Mouse (Mus musculus): ENCODE measurements around the gene Lpcat3. TPM values are rescaled to one million over a fixed set of nuclear protein-coding genes. Genes with fewer than 3 reads are reported as not detected.

Lpcat3 gene
- polyA plus RNA-seq, 1 experiment from 2014 or later = 41.0 TPM

- Histone ChIP-seq H3K9ac (peak within 1 kb of the TSS; percentile 81), H3K27ac (peak within 1 kb of the TSS; percentile 99), H3K4me2 (peak within 1 kb of the TSS; percentile 82), H3K4me3 (peak within 1 kb of the TSS; percentile 66), H3K27me3 (no peaks in the 10 kb centered on the region), H3K9me3 (replicated peaks) (no peaks in the 10 kb centered on the region), H3K36me3 (peaks cover 20% of the 10 kb centered on the region), H3K4me1 (replicated peaks) (peaks cover 37% of the 10 kb centered on the region)
- ATAC-seq (replicated peaks; ENCODE audit: insufficient number of reproducible peaks, insufficient read depth, low FRiP score, low read depth) = peak; percentile 79
- WGBS = under 1% methylated on average over 41 of the region's 41 CpGs
These were observed 78.3 kb downstream of the Lpcat3 start, which contains the start of gene Grcc10 for GRCm38 (mm10) chr6:124740888-124741761. TSS of gene Grcc10 (minus strand) at chr6:124741374.

DNA sequence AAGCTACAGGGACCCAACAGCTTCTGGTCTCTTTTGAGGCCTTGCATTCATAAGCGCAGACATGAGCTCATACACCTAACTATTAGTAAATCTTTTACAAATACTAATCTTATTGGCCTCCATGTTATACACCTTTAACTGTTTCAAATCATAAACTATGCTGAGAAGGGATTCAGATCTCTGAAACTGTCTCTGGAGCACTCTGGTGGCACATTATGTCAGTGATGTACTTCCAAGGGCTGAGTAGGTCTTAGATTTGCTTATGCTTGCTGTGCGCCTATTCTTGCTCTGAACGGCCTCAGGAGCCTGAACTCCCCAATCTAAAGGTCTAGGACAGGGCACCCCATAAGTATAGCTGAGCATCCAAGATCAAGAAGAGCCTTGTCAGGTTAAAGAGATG lies 79.0 kb downstream of the Lpcat3 start:
- H3K27me3 ChIP-seq = no peaks in the 10 kb centered on the region
- H3K36me3 ChIP-seq = peaks cover 20% of the 10 kb centered on the region
- peak overlapping the region; percentile 82 for H3K4me2 ChIP-seq
- peak overlapping the region; percentile 54 for H3K9ac ChIP-seq
- H3K4me1 ChIP-seq (replicated peaks) = peaks cover 44% of the 10 kb centered on the region
- no peak for ATAC-seq (replicated peaks; ENCODE audit: insufficient number of reproducible peaks, insufficient read depth, low FRiP score, low read depth)
- peak overlapping the region; percentile 66 for H3K4me3 ChIP-seq
- 74% methylated on average over 3 of the region's 3 CpGs for WGBS
- peak overlapping the region; percentile 99 for H3K27ac ChIP-seq
- H3K9me3 ChIP-seq (replicated peaks) = no peaks in the 10 kb centered on the region

- H3K4me3 ChIP-seq = no peak overlapping the region
- ATAC-seq (replicated peaks; ENCODE audit: insufficient number of reproducible peaks, insufficient read depth, low FRiP score, low read depth) = no peak
- H3K9ac ChIP-seq = no peak overlapping the region; the same call in 1 of the 2 replicates
- H3K27ac ChIP-seq = no peak overlapping the region
- H3K9me3 ChIP-seq (replicated peaks) = no peaks in the 10 kb centered on the region
- no peak overlapping the region for H3K4me2 ChIP-seq
- H3K27me3 ChIP-seq = no peaks in the 10 kb centered on the region
- WGBS = 85% methylated on average over 15 of the region's 15 CpGs
- peaks cover 49% of the 10 kb centered on the region for H3K4me1 ChIP-seq (replicated peaks)
- H3K36me3 ChIP-seq = peaks cover 31% of the 10 kb centered on the region
These were observed 80.2 kb downstream of the Lpcat3 start for GRCm38 (mm10) chr6:124742839-124743514.

DNA sequence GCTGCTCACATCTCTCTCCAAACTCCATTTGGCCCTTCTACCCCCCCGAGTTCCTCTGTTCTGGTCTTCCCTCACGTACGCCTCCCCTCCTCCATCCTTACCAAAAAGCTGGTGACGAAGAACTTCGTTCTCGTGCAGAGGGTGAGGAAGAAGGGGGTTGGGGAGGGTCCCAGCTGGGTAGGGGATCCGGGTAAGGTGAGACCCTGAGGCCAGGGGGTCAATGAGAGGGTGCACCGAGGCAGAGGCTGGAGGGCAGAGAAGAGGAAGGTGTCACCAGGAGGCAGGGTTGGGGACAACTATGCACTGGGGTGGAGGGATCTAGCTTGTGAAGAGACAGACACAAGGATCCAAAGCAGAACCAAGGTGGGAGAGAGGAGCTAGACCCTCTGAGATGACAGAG lies 80.8 kb downstream of the Lpcat3 start:
- no peak overlapping the region for H3K9ac ChIP-seq
- H3K4me2 ChIP-seq = no peak overlapping the region
- no peak overlapping the region for H3K27ac ChIP-seq
- peaks cover 45% of the 10 kb centered on the region for H3K4me1 ChIP-seq (replicated peaks)
- no peak for ATAC-seq (replicated peaks; ENCODE audit: insufficient number of reproducible peaks, insufficient read depth, low FRiP score, low read depth)
- WGBS = 87% methylated on average over 8 of the region's 8 CpGs
- H3K4me3 ChIP-seq = no peak overlapping the region
- no peaks in the 10 kb centered on the region for H3K9me3 ChIP-seq (replicated peaks)
- H3K27me3 ChIP-seq = no peaks in the 10 kb centered on the region
- H3K36me3 ChIP-seq = peaks cover 37% of the 10 kb centered on the region

DNA sequence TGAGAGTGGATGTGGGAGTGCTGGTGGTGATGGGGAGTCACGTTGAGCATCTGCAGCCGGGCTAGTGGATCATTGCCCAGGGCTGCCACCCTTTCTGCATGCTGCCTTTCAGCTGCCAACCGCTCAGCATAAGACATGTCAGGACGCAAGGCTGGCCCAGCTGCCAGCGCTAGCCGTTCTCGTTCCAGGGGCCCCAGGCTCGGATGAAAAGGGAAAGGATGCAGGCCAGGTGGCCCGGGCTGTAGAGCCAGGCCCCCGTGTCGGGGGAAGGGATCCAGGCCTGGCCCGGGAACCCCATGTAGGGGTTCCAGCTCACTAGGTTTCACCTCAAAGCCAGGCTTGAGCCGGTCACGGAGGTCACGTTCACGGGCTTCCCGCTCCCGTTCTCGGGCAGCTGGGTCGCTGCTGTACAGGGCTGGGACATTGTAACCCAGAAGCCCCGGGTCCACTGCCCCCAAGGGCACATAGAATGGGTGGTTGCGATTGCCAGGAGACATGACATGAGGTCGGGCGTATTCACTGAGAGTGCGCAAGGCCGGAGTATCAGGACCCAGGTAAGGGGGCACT lies 82.0 kb downstream of the Lpcat3 start:
- H3K4me1 ChIP-seq (replicated peaks) = peaks cover 38% of the 10 kb centered on the region
- no peaks in the 10 kb centered on the region for H3K27me3 ChIP-seq
- H3K9ac ChIP-seq = peak overlapping the region; percentile 82
- H3K27ac ChIP-seq = peak overlapping the region; percentile 69
- H3K36me3 ChIP-seq = peaks cover 48% of the 10 kb centered on the region
- no peaks in the 10 kb centered on the region for H3K9me3 ChIP-seq (replicated peaks)
- peak overlapping the region; percentile 59 for H3K4me3 ChIP-seq
- WGBS = 69% methylated on average over 26 of the region's 26 CpGs
- ATAC-seq (replicated peaks; ENCODE audit: insufficient number of reproducible peaks, insufficient read depth, low FRiP score, low read depth) = no peak; the same call in 1 of the 2 replicates
- peak overlapping the region; percentile 96 for H3K4me2 ChIP-seq

GRCm38 (mm10) chr6:124745490-124746295 lies 82.9 kb downstream of the Lpcat3 start:
- Histone ChIP-seq H3K4me2 (peak overlapping the region; percentile 96), H3K27ac (peak overlapping the region; percentile 79), H3K36me3 (peaks cover 48% of the 10 kb centered on the region), H3K4me1 (replicated peaks) (peaks cover 37% of the 10 kb centered on the region), H3K9ac (peak overlapping the region; percentile 82), H3K27me3 (no peaks in the 10 kb centered on the region), H3K4me3 (peak overlapping the region; percentile 59), H3K9me3 (replicated peaks) (no peaks in the 10 kb centered on the region)
- peak; percentile 80 for ATAC-seq (replicated peaks; ENCODE audit: insufficient number of reproducible peaks, insufficient read depth, low FRiP score, low read depth)
- under 1% methylated on average over 85 of the region's 85 CpGs for WGBS

DNA sequence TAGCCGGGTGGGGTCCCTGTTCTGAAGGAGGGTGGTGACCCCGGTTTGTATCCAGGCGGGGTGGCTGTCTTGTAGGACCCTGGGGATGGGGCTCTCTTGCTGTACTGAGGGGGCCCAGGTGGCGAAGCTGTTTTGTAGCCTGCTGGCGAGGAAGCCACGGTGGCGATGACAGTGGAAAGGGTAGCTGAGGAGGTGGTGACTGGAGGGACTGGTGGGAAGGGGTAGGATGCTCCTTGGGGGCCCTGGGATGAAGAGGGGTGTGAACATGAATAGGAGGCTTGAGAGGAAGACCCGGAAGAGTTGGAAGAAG lies 83.4 kb downstream of the Lpcat3 start:
- Histone ChIP-seq H3K4me3 (peak overlapping the region; percentile 59), H3K4me2 (peak overlapping the region; percentile 96), H3K9ac (peak overlapping the region; percentile 82), H3K4me1 (replicated peaks) (peaks cover 37% of the 10 kb centered on the region), H3K9me3 (replicated peaks) (no peaks in the 10 kb centered on the region), H3K36me3 (peaks cover 48% of the 10 kb centered on the region), H3K27ac (peak overlapping the region; percentile 79; the same call in 1 of the 2 replicates), H3K27me3 (no peaks in the 10 kb centered on the region)
- WGBS = 20% methylated on average over 8 of the region's 8 CpGs
- peak; percentile 0; the same call in 1 of the 2 replicates for ATAC-seq (replicated peaks; ENCODE audit: insufficient number of reproducible peaks, insufficient read depth, low FRiP score, low read depth)

DNA sequence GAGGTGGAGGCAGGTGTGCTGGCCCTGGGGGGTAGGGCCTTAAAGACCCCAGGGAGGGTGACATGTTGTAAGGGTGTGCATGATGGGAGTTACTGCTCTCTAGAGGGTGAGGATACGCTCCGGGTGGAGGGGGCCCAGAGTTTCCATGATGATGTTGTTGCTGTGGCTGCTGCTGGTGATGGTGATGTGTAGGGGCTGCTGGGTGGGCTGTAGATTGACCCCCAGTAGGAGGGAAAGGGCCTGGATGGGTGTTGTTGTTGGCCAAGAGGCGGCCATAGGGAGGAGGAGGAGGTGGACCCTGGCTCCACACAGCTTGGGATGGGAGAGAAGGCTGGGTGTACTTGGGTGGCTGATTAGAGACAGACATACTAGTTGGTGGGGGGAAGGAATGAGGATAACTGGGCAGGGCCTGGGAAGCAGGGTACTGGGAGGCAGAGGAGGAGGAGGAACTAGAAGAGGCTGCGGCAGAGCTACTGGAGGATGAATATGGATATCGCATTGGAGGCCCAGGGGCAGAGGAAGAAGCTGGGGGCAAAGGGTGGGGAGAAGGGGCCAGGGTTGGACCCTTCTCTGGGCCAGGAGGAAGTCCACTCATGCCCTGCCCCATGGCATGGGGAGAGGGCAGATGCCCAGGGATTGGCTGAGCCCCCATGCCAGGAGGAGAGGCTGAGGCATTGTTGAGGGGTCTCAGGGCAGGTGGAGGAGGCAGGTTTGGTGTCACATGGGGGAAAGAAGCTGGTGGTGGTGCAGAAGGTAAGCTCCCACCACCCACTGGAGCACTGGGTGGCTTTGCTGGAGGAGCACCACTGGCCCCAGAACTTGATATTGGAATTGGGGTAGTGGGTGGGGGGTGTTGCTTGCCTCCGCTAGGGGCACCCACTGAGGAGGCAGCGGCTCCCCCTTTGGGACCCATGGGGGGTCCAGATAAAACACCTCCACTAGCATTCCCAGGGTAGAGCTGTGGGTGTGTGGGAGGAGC lies 84.1 kb downstream of the Lpcat3 start:
- peak overlapping the region; percentile 96 for H3K4me2 ChIP-seq
- peaks cover 32% of the 10 kb centered on the region for H3K4me1 ChIP-seq (replicated peaks)
- WGBS = 86% methylated on average over 7 of the region's 7 CpGs
- H3K36me3 ChIP-seq = peaks cover 48% of the 10 kb centered on the region
- 0 out of 2 replicates have a peak overlapping the region, but pooled peaks have one; percentile 82 for H3K9ac ChIP-seq
- no peaks in the 10 kb centered on the region for H3K27me3 ChIP-seq
- H3K27ac ChIP-seq = no peak overlapping the region
- H3K4me3 ChIP-seq = peak overlapping the region; percentile 59
- no peaks in the 10 kb centered on the region for H3K9me3 ChIP-seq (replicated peaks)
- no peak for ATAC-seq (replicated peaks; ENCODE audit: insufficient number of reproducible peaks, insufficient read depth, low FRiP score, low read depth)

GRCm38 (mm10) chr6:124750405-124750804 lies 87.6 kb downstream of the Lpcat3 start:
- H3K36me3 ChIP-seq = peaks cover 28% of the 10 kb centered on the region
- peaks cover 42% of the 10 kb centered on the region for H3K4me1 ChIP-seq (replicated peaks)
- H3K4me2 ChIP-seq = no peak overlapping the region
- no peak overlapping the region for H3K4me3 ChIP-seq
- no peaks in the 10 kb centered on the region for H3K27me3 ChIP-seq
- no peak for ATAC-seq (replicated peaks; ENCODE audit: insufficient number of reproducible peaks, insufficient read depth, low FRiP score, low read depth)
- whole genome bisulfite sequencing = 84% methylated on average over 8 of the region's 8 CpGs
- H3K9me3 ChIP-seq (replicated peaks) = no peaks in the 10 kb centered on the region
- no peak overlapping the region for H3K27ac ChIP-seq
- no peak overlapping the region for H3K9ac ChIP-seq

DNA sequence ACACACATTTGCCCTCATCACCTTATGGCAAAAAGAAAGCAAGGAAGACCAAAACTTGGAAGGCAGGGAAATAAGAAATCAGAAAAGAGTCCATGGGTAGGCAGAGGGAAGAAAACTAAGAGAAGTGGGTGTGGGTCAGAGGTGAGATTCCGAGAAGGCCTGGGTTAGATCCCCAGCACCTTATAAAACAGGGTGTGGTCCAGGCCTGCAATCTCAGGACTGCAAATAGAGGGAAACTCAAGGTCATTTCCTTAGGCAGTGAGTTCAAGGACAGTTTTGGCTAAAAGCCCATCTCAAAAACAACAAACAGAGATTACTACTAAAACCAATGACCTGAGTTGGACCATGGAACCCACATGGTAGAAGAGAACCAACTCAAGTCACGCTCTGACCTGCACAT lies 91.0 kb downstream of the Lpcat3 start:
- Histone ChIP-seq H3K27me3 (no peaks in the 10 kb centered on the region), H3K4me2 (no peak overlapping the region), H3K4me3 (no peak overlapping the region), H3K27ac (no peak overlapping the region), H3K36me3 (peaks cover 9% of the 10 kb centered on the region), H3K9me3 (replicated peaks) (no peaks in the 10 kb centered on the region), H3K9ac (no peak overlapping the region), H3K4me1 (replicated peaks) (peaks cover 48% of the 10 kb centered on the region)
- ATAC-seq (replicated peaks; ENCODE audit: insufficient number of reproducible peaks, insufficient read depth, low FRiP score, low read depth) = no peak
- 84% methylated on average over 2 of the region's 2 CpGs for WGBS
